Mouse (Mus musculus) liver, postnatal 0 days (tissue): ENCODE data around the gene Rsph10b. TPM values are rescaled to one million over a fixed set of nuclear protein-coding genes. Genes with fewer than 3 reads are reported as not detected.

Source experiments
- ATAC-seq: fragments of 200-750 bp; cut with Nextera tagmentation; 2 replicates; pipeline ENCODE4 v1.8.0; 2017; ENCODE audit warnings: mild to moderate bottlenecking, moderate library complexity
- DNase-seq: peaks from one replicate; pipeline ENCODE4 v3.0.0-alpha.2; 2016
- H3K27ac ChIP-seq: fragments of 300-500 bp; sonication (generic); 2 replicates; pipeline ENCODE4 v1.5.1; 2014; ENCODE audit warnings: antibody characterized with exemption, moderate library complexity, mild to moderate bottlenecking, low read depth
- H3K27me3 ChIP-seq: fragments of 300-500 bp; sonication (generic); 2 replicates; pipeline ENCODE4 v1.6.1; 2014; ENCODE audit warnings: low read length, control low read depth, mixed read lengths; ENCODE audit not compliant: insufficient read depth
- H3K36me3 ChIP-seq: fragments of 300-500 bp; sonication (generic); replicated peaks from 2 replicates; pipeline ENCODE4 v1.6.1; 2014; ENCODE audit warnings: mild to moderate bottlenecking, control low read depth, low read length, moderate library complexity, mixed read lengths; ENCODE audit not compliant: insufficient read depth
- H3K4me1 ChIP-seq: fragments of 300-500 bp; sonication (generic); 2 replicates; pipeline ENCODE4 v1.6.1; 2014; ENCODE audit warnings: antibody characterized with exemption, mild to moderate bottlenecking, control low read depth; ENCODE audit not compliant: insufficient read depth
- H3K4me2 ChIP-seq: fragments of 300-500 bp; sonication (generic); 2 replicates; pipeline ENCODE4 v1.6.1; 2014; ENCODE audit warnings: low read depth, mild to moderate bottlenecking, low read length, moderate library complexity, mixed read lengths
- H3K4me3 ChIP-seq: fragments of 300-500 bp; sonication (generic); 2 replicates; pipeline ENCODE4 v1.5.1; 2014; ENCODE audit warnings: low read depth, low read length
- H3K9ac ChIP-seq: fragments of 300-500 bp; sonication (generic); replicated peaks from 2 replicates; pipeline ENCODE4 v1.6.1; 2014; ENCODE audit warnings: mild to moderate bottlenecking, moderate library complexity
- H3K9me3 ChIP-seq: fragments of 300-500 bp; sonication (generic); 2 replicates; pipeline ENCODE4 v1.6.1; 2016; ENCODE audit warnings: mild to moderate bottlenecking, control low read depth, low read length, mixed read lengths
- CTCF ChIP-seq: sonication (generic); IDR thresholded peaks from 2 replicates; pipeline ENCODE4 v1.5.1; 2016; ENCODE audit warnings: antibody characterized with exemption, low read depth
- EP300 ChIP-seq: IDR thresholded peaks from 2 replicates; pipeline ENCODE4 v1.6.1; 2016; ENCODE audit warnings: antibody characterized with exemption, low read depth, mild to moderate bottlenecking
- WGBS: fragments of 180-500 bp; shearing (Covaris S2); extraction: QIAGEN DNeasy Blood & Tissue Kit; methylation state at CpG from one replicate; pipeline ENCODE4 v1.1.7; 2014; ENCODE audit not compliant: insufficient replicate concordance; 5-methylcytosine and 5-hydroxymethylcytosine counted together
- polyA plus RNA-seq: library from polyadenylated mRNA; unstranded; fragments of >200 nt; fragmentation: Nextera tagmentation; extraction: Ambion mirVana; gene quantifications from 2 replicates; pipeline ENCODE4 v1.2.1, GENCODE M21; 2015

The Rsph10b gene
- polyA plus RNA-seq, 1 experiment from 2014 or later, result 0.23 TPM

DNA sequence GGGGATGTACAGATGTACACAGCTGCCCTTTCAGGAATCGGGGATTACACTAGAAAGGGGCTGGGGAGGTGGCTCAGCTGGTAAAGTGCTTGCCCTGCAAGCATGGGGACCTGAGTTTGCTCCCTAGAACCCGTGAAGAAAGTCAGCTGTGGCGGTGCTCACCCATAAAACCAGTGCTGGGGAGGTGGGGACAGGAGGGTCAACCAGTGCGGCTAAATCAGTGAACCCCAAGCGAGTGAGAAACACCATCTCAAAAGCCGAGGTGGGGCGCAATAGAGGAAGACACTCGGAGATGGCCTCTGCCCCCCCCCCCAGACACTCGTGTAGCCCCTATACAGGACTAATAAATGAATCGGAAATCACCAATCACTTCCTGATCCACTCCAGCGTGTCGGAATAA, 33.8 kb downstream of the Rsph10b start:
- ATAC-seq (no peak), DNase-seq (no peak)
- H3K9ac ChIP-seq, result no peak overlapping the region
- H3K27ac ChIP-seq, result no peak overlapping the region
- no peaks in the 10 kb centered on the region for H3K27me3 ChIP-seq
- H3K4me2 ChIP-seq, result no peak overlapping the region
- 82% methylated on average over 12 of the region's 12 CpGs for WGBS
- TF ChIP-seq CTCF, result no peak
- no peak for TF ChIP-seq EP300
- H3K4me1 ChIP-seq, result no peaks in the 10 kb centered on the region
- H3K4me3 ChIP-seq, result no peak overlapping the region
- H3K36me3 ChIP-seq, result no peaks in the 10 kb centered on the region
- H3K9me3 ChIP-seq, result no peaks in the 10 kb centered on the region

GRCm38 (mm10) chr5:143972628-143973027, 39.8 kb downstream of the Rsph10b start:
- WGBS, result 33% methylated on average over 3 of the region's 3 CpGs
- H3K9me3 ChIP-seq, result no peaks in the 10 kb centered on the region
- H3K4me3 ChIP-seq, result no peak overlapping the region
- H3K9ac ChIP-seq, result no peak overlapping the region
- H3K4me1 ChIP-seq, result peaks cover 29% of the 10 kb centered on the region
- no peak overlapping the region for H3K27ac ChIP-seq
- no peaks in the 10 kb centered on the region for H3K27me3 ChIP-seq
- ATAC-seq (no peak), DNase-seq (no peak)
- 0 out of 2 replicates have a peak overlapping the region, but pooled peaks have one; percentile 32 for H3K4me2 ChIP-seq
- TF ChIP-seq CTCF, result no peak
- no peak for TF ChIP-seq EP300
- no peaks in the 10 kb centered on the region for H3K36me3 ChIP-seq

DNA sequence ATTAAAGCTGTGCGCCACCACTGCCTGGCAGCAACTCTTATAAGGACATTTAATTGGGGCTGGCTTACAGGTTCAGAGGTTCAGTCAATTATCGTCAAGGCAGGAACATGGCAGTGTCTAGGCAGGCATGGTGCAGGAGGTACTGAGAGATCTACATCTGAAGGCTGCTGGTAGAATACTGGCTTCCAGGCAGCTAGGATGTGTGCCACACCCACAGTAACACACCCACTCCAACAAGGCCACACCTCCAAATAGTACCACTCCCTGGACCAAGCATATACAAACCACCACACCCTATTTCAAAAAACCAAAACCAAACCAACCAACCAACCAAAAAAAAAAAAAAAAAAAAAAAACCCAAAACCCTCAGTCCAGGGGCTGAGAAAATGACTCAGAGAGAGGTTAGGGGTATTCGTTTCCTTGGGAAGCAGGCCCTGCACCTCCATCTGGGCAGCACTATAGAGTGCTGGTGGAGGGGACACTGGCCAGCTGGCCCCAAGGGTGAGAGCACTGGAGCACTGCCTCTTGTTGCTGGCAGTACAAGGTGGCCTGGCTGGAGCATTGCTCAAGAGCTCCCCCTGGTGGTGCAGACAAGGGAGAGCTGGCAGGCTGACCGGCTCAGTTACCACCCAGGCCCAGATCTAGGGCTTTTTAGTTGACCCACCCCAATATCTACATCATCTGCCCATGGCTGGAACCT, 42.2 kb downstream of the Rsph10b start:
- no peak overlapping the region for H3K4me3 ChIP-seq
- H3K27ac ChIP-seq, result peak overlapping the region; percentile 50
- H3K9me3 ChIP-seq, result no peaks in the 10 kb centered on the region
- no peak overlapping the region for H3K9ac ChIP-seq
- peak; percentile 83 for ATAC-seq
- peak; percentile 88 for DNase-seq
- 46% methylated on average over 4 of the region's 4 CpGs for WGBS
- H3K36me3 ChIP-seq, result no peaks in the 10 kb centered on the region
- H3K4me2 ChIP-seq, result peak overlapping the region; percentile 10; the same call in 1 of the 2 replicates
- no peaks in the 10 kb centered on the region for H3K27me3 ChIP-seq
- TF ChIP-seq CTCF (peak; percentile 98), EP300 (no peak)
- peaks cover 30% of the 10 kb centered on the region for H3K4me1 ChIP-seq

DNA sequence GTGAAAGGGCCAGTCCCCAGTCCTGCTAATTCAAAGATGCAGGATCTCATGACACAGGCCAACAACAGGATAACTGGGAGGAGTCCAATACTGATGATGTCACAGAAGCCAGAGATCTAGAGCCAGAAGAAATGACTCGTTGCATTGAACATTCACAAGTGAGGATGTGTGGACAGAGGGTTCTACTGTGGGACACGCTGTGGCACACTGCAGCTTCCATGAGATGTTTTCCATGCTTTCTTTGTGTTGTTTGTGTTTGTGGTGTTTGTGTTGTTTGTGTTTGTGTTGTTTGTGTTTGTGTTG, 42.7 kb downstream of the Rsph10b start:
- DNase-seq (no peak), ATAC-seq (peak; percentile 57)
- peak overlapping the region; percentile 50 for H3K27ac ChIP-seq
- no peaks in the 10 kb centered on the region for H3K27me3 ChIP-seq
- no peak for TF ChIP-seq CTCF
- no peak for TF ChIP-seq EP300
- 47% methylated on average over 2 of the region's 2 CpGs for WGBS
- peaks cover 30% of the 10 kb centered on the region for H3K4me1 ChIP-seq
- H3K9ac ChIP-seq, result no peak overlapping the region
- no peak overlapping the region for H3K4me2 ChIP-seq
- H3K9me3 ChIP-seq, result no peaks in the 10 kb centered on the region
- H3K36me3 ChIP-seq, result no peaks in the 10 kb centered on the region
- H3K4me3 ChIP-seq, result no peak overlapping the region

DNA sequence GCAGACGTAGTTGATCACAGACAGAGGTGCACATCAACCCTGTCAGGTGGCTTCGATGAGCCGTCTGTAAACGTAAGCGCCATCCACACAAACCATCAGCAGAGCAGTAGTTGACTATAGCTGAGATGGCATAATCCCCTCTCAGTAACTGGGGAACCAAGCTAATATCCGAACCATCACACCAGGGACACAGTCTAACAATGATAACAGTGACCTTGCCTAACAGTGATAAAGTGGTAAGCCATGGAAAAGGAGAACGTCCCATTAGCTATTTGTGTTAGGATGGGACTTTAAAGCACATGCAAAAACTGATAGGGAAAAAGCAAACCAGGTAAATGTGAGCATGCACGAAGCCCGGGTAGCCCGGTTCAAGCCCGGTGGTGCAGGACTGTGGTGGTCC, 43.4 kb downstream of the Rsph10b start:
- Histone ChIP-seq H3K4me2 (peak overlapping the region; percentile 33; the same call in 1 of the 2 replicates), H3K27me3 (no peaks in the 10 kb centered on the region), H3K27ac (peak overlapping the region; percentile 50; the same call in 1 of the 2 replicates), H3K36me3 (no peaks in the 10 kb centered on the region), H3K4me1 (peaks cover 30% of the 10 kb centered on the region), H3K9me3 (no peaks in the 10 kb centered on the region), H3K9ac (no peak overlapping the region), H3K4me3 (no peak overlapping the region)
- WGBS, result 75% methylated on average over 11 of the region's 11 CpGs
- DNase-seq, result no peak
- no peak for ATAC-seq
- TF ChIP-seq CTCF, result no peak
- TF ChIP-seq EP300, result no peak

- Histone ChIP-seq H3K4me2 (peak overlapping the region; percentile 33), H3K9me3 (no peaks in the 10 kb centered on the region), H3K27me3 (no peaks in the 10 kb centered on the region), H3K9ac (no peak overlapping the region), H3K27ac (no peak overlapping the region), H3K4me1 (peaks cover 30% of the 10 kb centered on the region), H3K36me3 (no peaks in the 10 kb centered on the region), H3K4me3 (no peak overlapping the region)
- peak; percentile 81 for ATAC-seq
- WGBS, result 60% methylated on average over 16 of the region's 16 CpGs
- peak; percentile 70 for DNase-seq
- no peak for TF ChIP-seq CTCF
- TF ChIP-seq EP300, result no peak
These were observed 44.0 kb downstream of the Rsph10b start for GRCm38 (mm10) chr5:143976726-143977431.
